Mouse (Mus musculus): Measurements from ENCODE around the gene Gm7697. TPM values are rescaled to one million over a fixed set of nuclear protein-coding genes. Genes with fewer than 3 reads are reported as not detected.
"Not testable (repeated sequence)": the region's sequence is repeated elsewhere in the genome, so short reads cannot be mapped to it uniquely, and the experiment has no call there.

Gene Gm7697
- polyA plus RNA-seq (2014; fragmentation: Nextera tagmentation; extraction: Ambion mirVana): not detected in 2 replicates

DNA sequence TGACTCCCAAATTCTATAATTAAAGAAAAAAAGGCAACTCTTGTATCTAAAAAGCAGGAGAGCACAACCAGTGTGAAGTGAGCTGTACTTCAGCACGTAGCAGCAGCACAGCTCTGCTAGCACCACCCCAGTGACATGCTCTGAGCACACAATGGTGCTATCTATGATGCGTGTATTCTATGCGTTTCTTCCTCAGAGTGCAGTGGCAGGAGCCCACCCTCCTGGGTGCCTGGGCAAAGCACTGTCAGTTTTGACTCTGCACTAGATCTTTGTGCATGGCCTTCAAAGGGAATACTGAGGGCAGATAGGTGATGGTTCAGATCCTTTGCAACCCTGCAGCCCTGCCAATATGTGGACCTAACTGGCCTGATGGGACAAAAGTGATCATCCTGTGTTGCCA is at the start of gene Gm7697:
Gene Gm7697, minus strand, starts transcription at position 101 of the 400 bp plus-strand sequence.
- H3K9me3 ChIP-seq (ENCODE audit: control insufficient read depth, low read length); H3K9ac ChIP-seq (ENCODE audit: low read length); H3K27me3 ChIP-seq (replicated peaks; ENCODE audit: control insufficient read depth, insufficient read depth, low read length); DNase-seq (ENCODE audit: low spot score); H3K4me3 ChIP-seq (ENCODE audit: low read depth, low read length); H3K36me3 ChIP-seq (ENCODE audit: control insufficient read depth, insufficient read depth, low read length); H3K4me2 ChIP-seq (ENCODE audit: low read length); H3K4me1 ChIP-seq (replicated peaks; ENCODE audit: control insufficient read depth, insufficient read depth, low read length); ATAC-seq (replicated peaks; ENCODE audit: low FRiP score, low TSS enrichment, low read depth); H3K27ac ChIP-seq (ENCODE audit: low read depth): not testable (repeated sequence)
- 85% methylated on average over 1 of the region's 3 CpGs for WGBS

DNA sequence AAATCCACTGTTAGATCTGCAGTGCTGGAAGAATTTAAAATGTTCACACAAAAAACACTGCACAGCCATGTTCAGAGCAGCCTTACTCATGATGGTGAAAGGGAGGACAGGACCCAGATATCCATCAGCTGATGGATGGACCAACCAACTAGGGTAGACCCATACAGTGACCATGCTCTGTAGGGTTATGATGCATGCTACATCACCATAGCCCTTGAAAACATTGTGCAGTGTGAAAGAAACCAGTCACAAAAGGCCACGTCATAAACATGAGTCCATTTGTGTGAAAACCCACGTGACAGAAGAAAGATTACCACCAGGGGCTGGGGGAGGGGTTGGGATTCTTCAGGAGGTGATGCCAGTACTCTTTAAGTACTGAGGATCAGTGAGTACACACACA is 28.5 kb upstream of the Gm7697 start:
- not testable (repeated sequence) for H3K4me2 ChIP-seq (ENCODE audit: low read length); H3K36me3 ChIP-seq (ENCODE audit: control insufficient read depth, insufficient read depth, low read length); H3K4me1 ChIP-seq (replicated peaks; ENCODE audit: control insufficient read depth, insufficient read depth, low read length); H3K27ac ChIP-seq (ENCODE audit: low read depth); H3K9ac ChIP-seq (ENCODE audit: low read length); DNase-seq (ENCODE audit: low spot score); H3K27me3 ChIP-seq (replicated peaks; ENCODE audit: control insufficient read depth, insufficient read depth, low read length); H3K4me3 ChIP-seq (ENCODE audit: low read depth, low read length); H3K9me3 ChIP-seq (ENCODE audit: control insufficient read depth, low read length); ATAC-seq (replicated peaks; ENCODE audit: low FRiP score, low TSS enrichment, low read depth)
- 49% methylated on average over 2 of the region's 2 CpGs for WGBS

DNA sequence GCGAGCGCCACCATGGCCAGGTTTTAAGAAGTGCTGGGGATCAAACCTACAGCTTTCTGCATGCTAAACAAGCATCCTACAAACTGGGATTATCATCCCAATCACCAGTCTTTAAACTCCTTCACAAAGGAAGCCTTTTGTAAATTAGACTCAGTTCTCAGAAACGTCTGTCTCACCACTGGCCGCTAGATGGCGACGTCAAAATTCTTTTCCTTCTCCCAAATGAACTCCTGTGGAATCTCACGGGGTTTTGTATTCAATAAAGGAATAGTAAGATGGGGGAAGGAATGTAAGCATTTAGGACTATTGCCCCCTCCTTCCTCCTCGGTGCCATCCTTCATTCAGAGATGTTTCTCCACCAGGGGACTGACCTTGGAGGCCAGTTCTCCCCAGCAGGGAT is 26.8 kb upstream of the Gm7697 start:
- not testable (repeated sequence) for H3K36me3 ChIP-seq (ENCODE audit: control insufficient read depth, insufficient read depth, low read length); ATAC-seq (replicated peaks; ENCODE audit: low FRiP score, low TSS enrichment, low read depth); H3K27me3 ChIP-seq (replicated peaks; ENCODE audit: control insufficient read depth, insufficient read depth, low read length); H3K9ac ChIP-seq (ENCODE audit: low read length); H3K4me1 ChIP-seq (replicated peaks; ENCODE audit: control insufficient read depth, insufficient read depth, low read length); H3K4me2 ChIP-seq (ENCODE audit: low read length); H3K9me3 ChIP-seq (ENCODE audit: control insufficient read depth, low read length); H3K4me3 ChIP-seq (ENCODE audit: low read depth, low read length); H3K27ac ChIP-seq (ENCODE audit: low read depth)
- WGBS: 6% methylated on average over 8 of the region's 8 CpGs
- DNase-seq (ENCODE audit: low spot score): peak; percentile 71

DNA sequence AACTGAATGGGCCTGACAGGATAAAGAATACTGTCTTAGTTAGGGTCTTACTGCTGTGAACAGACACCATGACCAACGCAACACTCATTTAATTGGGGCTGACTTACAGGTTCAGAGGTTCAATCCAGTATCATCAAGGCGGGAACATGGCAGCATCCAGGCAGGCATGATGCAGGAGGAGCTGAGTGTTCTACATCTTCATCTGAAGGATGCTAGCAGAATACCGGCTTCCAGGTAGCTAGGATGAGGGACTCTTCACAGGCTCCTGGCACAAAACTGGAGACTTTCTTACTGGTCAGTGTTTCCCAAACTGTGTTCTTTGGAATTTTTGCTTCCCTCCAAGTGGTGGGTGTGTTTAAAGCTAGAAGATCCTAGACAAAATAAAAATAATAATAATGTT is 25.3 kb upstream of the Gm7697 start:
- H3K9ac ChIP-seq (ENCODE audit: low read length); H3K4me3 ChIP-seq (ENCODE audit: low read depth, low read length); H3K27me3 ChIP-seq (replicated peaks; ENCODE audit: control insufficient read depth, insufficient read depth, low read length); H3K9me3 ChIP-seq (ENCODE audit: control insufficient read depth, low read length); ATAC-seq (replicated peaks; ENCODE audit: low FRiP score, low TSS enrichment, low read depth); H3K4me1 ChIP-seq (replicated peaks; ENCODE audit: control insufficient read depth, insufficient read depth, low read length); H3K4me2 ChIP-seq (ENCODE audit: low read length); DNase-seq (ENCODE audit: low spot score); H3K36me3 ChIP-seq (ENCODE audit: control insufficient read depth, insufficient read depth, low read length); H3K27ac ChIP-seq (ENCODE audit: low read depth): not testable (repeated sequence)
- 94% methylated on average over 3 of the region's 3 CpGs for WGBS

DNA sequence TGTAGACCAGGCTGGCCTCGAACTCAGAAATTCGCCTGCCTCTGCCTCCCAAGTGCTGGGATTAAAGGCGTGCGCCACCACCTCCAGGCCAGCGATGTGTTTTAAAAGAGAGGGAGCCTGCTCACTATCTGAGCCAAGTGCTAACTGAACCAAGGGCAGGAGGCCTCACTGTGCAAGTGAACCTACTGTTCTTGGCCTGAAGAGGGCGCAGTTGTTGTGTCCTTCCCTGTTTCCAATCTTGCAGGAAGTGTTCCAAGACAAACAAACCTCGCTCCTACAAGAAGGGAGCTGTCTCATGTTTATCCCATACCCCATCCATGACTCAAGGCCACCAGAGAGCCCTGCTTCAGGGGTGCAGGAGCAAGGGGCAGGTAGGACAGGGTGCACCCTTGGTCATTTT is 24.4 kb upstream of the Gm7697 start:
- 66% methylated on average over 7 of the region's 7 CpGs for WGBS
- not testable (repeated sequence) for DNase-seq (ENCODE audit: low spot score); H3K36me3 ChIP-seq (ENCODE audit: control insufficient read depth, insufficient read depth, low read length); H3K9me3 ChIP-seq (ENCODE audit: control insufficient read depth, low read length); H3K4me3 ChIP-seq (ENCODE audit: low read depth, low read length); H3K27ac ChIP-seq (ENCODE audit: low read depth); H3K9ac ChIP-seq (ENCODE audit: low read length); H3K4me1 ChIP-seq (replicated peaks; ENCODE audit: control insufficient read depth, insufficient read depth, low read length); H3K4me2 ChIP-seq (ENCODE audit: low read length); ATAC-seq (replicated peaks; ENCODE audit: low FRiP score, low TSS enrichment, low read depth); H3K27me3 ChIP-seq (replicated peaks; ENCODE audit: control insufficient read depth, insufficient read depth, low read length)

DNA sequence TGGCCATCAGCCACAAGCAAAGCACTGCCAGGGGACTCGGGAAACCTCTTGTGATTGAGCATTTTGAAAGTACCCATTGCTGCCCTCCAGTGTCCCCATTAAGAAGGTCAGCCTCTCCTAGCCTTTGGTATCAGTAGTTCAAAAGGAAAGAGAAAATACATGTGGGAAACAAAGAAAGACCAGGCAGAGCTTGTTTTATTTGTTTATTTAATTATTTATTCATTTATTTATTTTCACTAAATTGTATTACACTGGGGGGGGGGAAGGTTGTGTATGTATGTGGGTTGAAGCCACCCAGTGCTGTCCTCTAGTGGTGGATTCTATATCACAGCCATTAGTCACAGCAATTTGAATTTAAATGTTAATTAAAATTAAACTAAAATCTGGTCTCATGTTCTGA is 22.2 kb upstream of the Gm7697 start:
- DNase-seq (ENCODE audit: low spot score); H3K9ac ChIP-seq (ENCODE audit: low read length); H3K4me3 ChIP-seq (ENCODE audit: low read depth, low read length); H3K4me2 ChIP-seq (ENCODE audit: low read length); H3K9me3 ChIP-seq (ENCODE audit: control insufficient read depth, low read length); H3K36me3 ChIP-seq (ENCODE audit: control insufficient read depth, insufficient read depth, low read length); H3K27me3 ChIP-seq (replicated peaks; ENCODE audit: control insufficient read depth, insufficient read depth, low read length); ATAC-seq (replicated peaks; ENCODE audit: low FRiP score, low TSS enrichment, low read depth); H3K4me1 ChIP-seq (replicated peaks; ENCODE audit: control insufficient read depth, insufficient read depth, low read length); H3K27ac ChIP-seq (ENCODE audit: low read depth): not testable (repeated sequence)
- WGBS: no CpG with 5 or more reads among the region's 1 CpGs

DNA sequence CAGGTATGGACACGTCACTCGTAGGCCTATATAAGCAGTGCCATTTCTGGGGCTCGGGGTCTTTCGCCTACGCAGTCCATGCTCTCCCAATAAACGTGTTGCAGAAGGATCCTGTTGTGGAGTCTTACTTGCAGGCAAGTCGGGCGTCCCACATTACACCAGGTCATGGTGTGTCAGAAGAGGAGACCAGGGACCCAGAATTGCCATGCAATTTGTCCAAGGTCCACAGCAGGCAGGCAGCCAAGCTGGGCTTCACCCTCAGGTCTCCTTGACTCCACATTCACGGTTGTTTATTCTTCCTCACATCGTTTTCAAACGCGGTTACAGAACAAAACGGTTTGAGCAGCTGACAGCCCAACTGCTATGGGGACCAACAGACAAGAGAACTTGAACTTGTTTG is 21.7 kb upstream of the Gm7697 start:
- WGBS: 82% methylated on average over 13 of the region's 13 CpGs
- not testable (repeated sequence) for ATAC-seq (replicated peaks; ENCODE audit: low FRiP score, low TSS enrichment, low read depth)

DNA sequence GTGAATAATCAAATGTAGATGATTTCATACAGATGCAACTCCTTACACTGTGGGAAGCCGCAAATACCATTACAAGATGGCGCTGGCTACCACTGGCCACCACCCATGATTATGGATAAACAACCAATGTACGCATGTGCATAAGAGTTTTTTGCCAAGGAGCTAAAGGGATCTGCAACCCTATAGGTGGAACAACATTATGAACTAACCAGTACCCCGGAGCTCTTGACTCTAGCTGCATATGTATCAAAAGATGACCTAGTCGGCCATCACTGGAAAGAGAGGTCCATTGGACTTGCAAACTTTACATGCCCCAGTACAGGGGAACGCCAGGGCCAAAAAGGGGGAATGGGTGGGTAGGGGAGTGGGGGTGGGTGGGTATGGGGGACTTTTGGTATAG is 21.2 kb upstream of the Gm7697 start:
- not testable (repeated sequence) for H3K27ac ChIP-seq (ENCODE audit: low read depth); H3K9ac ChIP-seq (ENCODE audit: low read length); H3K4me3 ChIP-seq (ENCODE audit: low read depth, low read length); H3K36me3 ChIP-seq (ENCODE audit: control insufficient read depth, insufficient read depth, low read length); H3K27me3 ChIP-seq (replicated peaks; ENCODE audit: control insufficient read depth, insufficient read depth, low read length); H3K4me2 ChIP-seq (ENCODE audit: low read length); H3K4me1 ChIP-seq (replicated peaks; ENCODE audit: control insufficient read depth, insufficient read depth, low read length); DNase-seq (ENCODE audit: low spot score); ATAC-seq (replicated peaks; ENCODE audit: low FRiP score, low TSS enrichment, low read depth); H3K9me3 ChIP-seq (ENCODE audit: control insufficient read depth, low read length)
- WGBS: 92% methylated on average over 4 of the region's 6 CpGs

More for the DNA sequence above, 21.7 kb upstream of the Gm7697 start:
- not testable (repeated sequence) for DNase-seq (ENCODE audit: low spot score); H3K9me3 ChIP-seq (ENCODE audit: control insufficient read depth, low read length); H3K27me3 ChIP-seq (replicated peaks; ENCODE audit: control insufficient read depth, insufficient read depth, low read length); H3K4me3 ChIP-seq (ENCODE audit: low read depth, low read length); H3K4me1 ChIP-seq (replicated peaks; ENCODE audit: control insufficient read depth, insufficient read depth, low read length); H3K36me3 ChIP-seq (ENCODE audit: control insufficient read depth, insufficient read depth, low read length); H3K9ac ChIP-seq (ENCODE audit: low read length); H3K27ac ChIP-seq (ENCODE audit: low read depth); H3K4me2 ChIP-seq (ENCODE audit: low read length)

DNA sequence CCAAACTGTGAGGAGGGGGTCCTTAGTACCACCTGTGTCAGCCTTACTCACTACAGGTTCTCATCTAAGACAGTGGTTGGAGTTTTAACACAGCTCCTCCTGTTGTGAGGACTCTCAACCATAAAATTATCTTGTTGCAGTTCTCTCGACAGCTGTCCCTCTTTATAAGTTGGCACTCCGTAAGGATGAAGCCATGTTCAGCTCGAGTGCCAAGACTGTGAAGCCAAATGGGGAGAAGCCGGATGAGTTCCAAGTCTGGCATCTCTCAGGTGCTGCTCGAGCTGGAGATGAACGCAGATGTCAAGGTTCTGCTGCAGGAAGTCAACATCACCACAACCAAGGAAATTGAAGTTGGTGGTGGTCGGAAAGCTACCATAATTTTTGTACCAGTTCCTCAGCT is 18.0 kb upstream of the Gm7697 start:
- H3K4me1 ChIP-seq (replicated peaks; ENCODE audit: control insufficient read depth, insufficient read depth, low read length); H3K9me3 ChIP-seq (ENCODE audit: control insufficient read depth, low read length); H3K36me3 ChIP-seq (ENCODE audit: control insufficient read depth, insufficient read depth, low read length); H3K27ac ChIP-seq (ENCODE audit: low read depth); H3K27me3 ChIP-seq (replicated peaks; ENCODE audit: control insufficient read depth, insufficient read depth, low read length); DNase-seq (ENCODE audit: low spot score); H3K4me3 ChIP-seq (ENCODE audit: low read depth, low read length); H3K9ac ChIP-seq (ENCODE audit: low read length); H3K4me2 ChIP-seq (ENCODE audit: low read length); ATAC-seq (replicated peaks; ENCODE audit: low FRiP score, low TSS enrichment, low read depth): not testable (repeated sequence)
- 84% methylated on average over 7 of the region's 7 CpGs for WGBS
